Mouse (Mus musculus): ENCODE measurements around the gene BC055324.
A peak's percentile ranks its signal among the peaks of the same experiment; 100 is the strongest.
"Not testable (repeated sequence)": the region's sequence is repeated elsewhere in the genome, so short reads cannot be mapped to it uniquely, and the experiment has no call there.

The BC055324 gene

GRCm38 (mm10) chr1:163994721-163995608 is at the start of gene BC055324, which contains the start of gene Mettl18:
Gene BC055324, minus strand, starts transcription at chr1:163994796.
Gene Mettl18, plus strand, starts transcription at chr1:163994889.
- peak; percentile 96 for DNase-seq (ENCODE audit: low read depth)

GRCm38 (mm10) chr1:164043549-164043948 is 49.0 kb upstream of the BC055324 start:
- DNase-seq (ENCODE audit: low read depth): no peak

GRCm38 (mm10) chr1:164040385-164041135 is 46.0 kb upstream of the BC055324 start:
- no peak for DNase-seq (ENCODE audit: low read depth)

DNA sequence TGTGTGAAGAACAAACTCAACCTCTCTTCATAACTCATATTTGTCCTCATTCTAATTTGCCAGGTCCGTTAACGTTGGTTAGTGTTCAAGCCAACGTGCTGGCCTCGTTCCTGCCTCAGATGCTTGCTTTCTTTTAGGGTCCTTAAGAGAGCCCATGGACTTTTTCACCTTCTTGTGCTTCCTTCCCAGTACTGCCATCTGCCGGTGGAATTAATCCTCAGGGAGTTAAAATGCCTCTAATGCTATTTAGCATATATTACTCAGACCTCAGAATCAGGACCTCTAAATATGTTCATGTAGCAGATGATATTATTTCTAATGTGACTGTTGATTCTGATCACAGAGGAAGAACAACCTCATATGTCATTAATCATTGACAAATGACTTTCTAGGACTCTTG is 32.8 kb upstream of the BC055324 start:
- peak; percentile 10 for DNase-seq (ENCODE audit: low read depth)

- DNase-seq (ENCODE audit: low read depth): no peak
These were observed 31.1 kb upstream of the BC055324 start for GRCm38 (mm10) chr1:164025685-164026084.

DNA sequence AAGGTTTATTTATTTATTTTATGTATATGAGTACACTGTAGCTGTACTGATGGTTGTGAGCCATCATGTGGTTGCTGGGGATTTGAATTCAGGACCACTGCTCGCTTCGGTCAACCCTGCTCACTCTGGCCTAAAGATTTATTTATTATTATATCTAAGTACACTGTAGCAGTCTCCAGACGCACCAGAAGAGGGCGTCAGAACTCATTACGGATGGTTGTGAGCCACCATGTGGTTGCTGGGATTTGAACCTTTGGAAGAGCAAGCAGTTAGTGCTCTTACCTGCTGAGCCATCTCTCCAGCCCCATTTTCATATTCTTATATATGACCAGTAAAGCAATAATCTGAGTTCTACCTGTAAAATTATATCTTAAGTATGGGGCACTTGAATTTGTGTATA is 27.5 kb upstream of the BC055324 start:
- DNase-seq (ENCODE audit: low read depth): not testable (repeated sequence)

DNA sequence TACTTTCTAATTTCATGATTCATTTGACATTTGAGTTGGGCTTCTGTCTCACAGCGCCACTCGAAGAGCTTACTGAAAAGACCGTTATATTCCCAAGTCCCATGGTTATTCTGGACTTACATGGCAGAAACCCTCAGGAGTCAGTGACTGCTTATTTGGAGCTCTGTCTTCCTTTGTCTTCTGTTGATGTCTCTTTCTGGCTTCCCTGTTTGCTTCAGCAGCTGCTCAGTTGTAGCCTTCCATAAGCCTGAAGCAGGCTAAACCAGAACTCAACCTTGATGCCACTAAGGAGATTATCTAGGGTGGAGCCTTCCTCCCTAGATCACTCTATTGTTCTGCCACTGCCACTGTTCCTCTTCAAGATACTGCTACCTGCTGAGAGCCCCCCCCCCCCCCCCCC is 26.1 kb upstream of the BC055324 start:
- not testable (repeated sequence) for DNase-seq (ENCODE audit: low read depth)

GRCm38 (mm10) chr1:164019789-164020188 is 25.2 kb upstream of the BC055324 start:
- DNase-seq (ENCODE audit: low read depth): no peak

GRCm38 (mm10) chr1:164018221-164018896 is 23.8 kb upstream of the BC055324 start:
- DNase-seq (ENCODE audit: low read depth): no peak

GRCm38 (mm10) chr1:164014616-164015015 is 20.0 kb upstream of the BC055324 start:
- no peak for DNase-seq (ENCODE audit: low read depth)

- DNase-seq (ENCODE audit: low read depth): peak; percentile 77
These were observed 14.6 kb upstream of the BC055324 start for GRCm38 (mm10) chr1:164009235-164009634.

GRCm38 (mm10) chr1:164004311-164004710 is 9.7 kb upstream of the BC055324 start:
- no peak for DNase-seq (ENCODE audit: low read depth)

GRCm38 (mm10) chr1:164001831-164002452 is 7.3 kb upstream of the BC055324 start:
- DNase-seq (ENCODE audit: low read depth): no peak

- no peak for DNase-seq (ENCODE audit: low read depth)
These were observed 965 bp upstream of the BC055324 start for GRCm38 (mm10) chr1:163995609-163995913.

- DNase-seq (ENCODE audit: low read depth): no peak
These were observed 349 bp downstream of the BC055324 start for GRCm38 (mm10) chr1:163994173-163994720.

GRCm38 (mm10) chr1:163992371-163992770 is 2.2 kb downstream of the BC055324 start:
- DNase-seq (ENCODE audit: low read depth): no peak

DNA sequence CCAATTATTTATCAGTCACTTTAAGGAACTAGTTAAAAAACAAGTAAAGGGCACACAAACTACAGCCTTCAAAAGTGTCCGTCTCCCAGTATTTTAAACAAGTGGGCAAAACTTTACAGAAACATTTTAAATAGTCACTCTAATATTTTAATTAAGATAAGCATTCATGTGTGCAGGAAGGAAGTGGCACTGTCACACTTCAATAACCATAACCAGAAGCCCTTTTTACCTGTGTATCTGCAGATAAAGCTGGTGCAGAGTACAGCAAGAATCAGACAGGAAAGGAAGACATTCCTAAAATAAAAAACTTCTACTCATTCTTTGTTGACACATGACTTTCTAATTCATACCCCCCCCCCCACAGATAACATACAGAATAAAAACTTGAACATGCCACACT is 18.1 kb downstream of the BC055324 start:
- no peak for DNase-seq (ENCODE audit: low read depth)

- no peak for DNase-seq (ENCODE audit: low read depth)
These were observed 19.5 kb downstream of the BC055324 start for GRCm38 (mm10) chr1:163975088-163975487.

GRCm38 (mm10) chr1:163974471-163974870 is 20.1 kb downstream of the BC055324 start:
- DNase-seq (ENCODE audit: low read depth): no peak

GRCm38 (mm10) chr1:163964008-163964689 is 30.4 kb downstream of the BC055324 start:
- DNase-seq (ENCODE audit: low read depth): no peak

DNA sequence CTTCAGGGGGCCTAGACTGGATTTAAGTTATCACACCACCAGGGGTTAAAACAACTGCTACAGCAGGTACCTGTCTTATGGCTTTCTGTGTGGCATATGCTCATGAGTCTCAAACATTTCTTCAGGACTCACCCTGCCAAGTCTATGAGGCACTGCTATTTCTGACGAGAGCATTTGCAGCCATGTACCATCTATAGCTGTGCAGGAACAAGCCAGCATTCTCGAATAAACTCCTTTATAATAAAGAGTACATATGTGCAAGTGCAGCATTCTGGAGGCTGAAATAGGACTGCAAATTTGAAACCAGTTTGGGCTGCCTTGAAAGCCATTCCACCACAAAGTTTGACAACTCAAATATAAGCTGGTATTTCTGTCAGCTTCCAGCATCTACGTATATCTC is 36.6 kb downstream of the BC055324 start:
- DNase-seq (ENCODE audit: low read depth): no peak
